Mouse (Mus musculus): ENCODE results near the gene Mrtfa. TPM values are rescaled to one million over a fixed set of nuclear protein-coding genes. Genes with fewer than 3 reads are reported as not detected.
A peak's percentile ranks its signal among the peaks of the same experiment; 100 is the strongest.

Mrtfa gene
- polyA plus RNA-seq (2011; ENCODE audit: insufficient read length, low read depth, missing spikeins): 36.6 and 38.4 TPM in 2 replicates

GRCm38 (mm10) chr15:81190630-81191178, at the start of gene Mrtfa:
Mrtfa (minus strand) TSS chr15:81190757.
- peak within 1 kb of the TSS; percentile 92 for H3K27ac ChIP-seq (ENCODE audit: insufficient read depth, low read length)
- peak within 1 kb of the TSS; percentile 97 for H3K4me3 ChIP-seq (ENCODE audit: insufficient read depth, low read length)
- H3K4me1 ChIP-seq (ENCODE audit: control insufficient read depth, insufficient read depth, low read length): peaks cover 14% of the 10 kb centered on the region
- no peak for TF ChIP-seq CTCF (IDR thresholded peaks at IDR 0.05; ENCODE audit: borderline replicate concordance, insufficient read depth, low read length)
- TF ChIP-seq POLR2A (IDR thresholded peaks at IDR 0.05; ENCODE audit: low read depth, low read length): peak; percentile 75

DNA sequence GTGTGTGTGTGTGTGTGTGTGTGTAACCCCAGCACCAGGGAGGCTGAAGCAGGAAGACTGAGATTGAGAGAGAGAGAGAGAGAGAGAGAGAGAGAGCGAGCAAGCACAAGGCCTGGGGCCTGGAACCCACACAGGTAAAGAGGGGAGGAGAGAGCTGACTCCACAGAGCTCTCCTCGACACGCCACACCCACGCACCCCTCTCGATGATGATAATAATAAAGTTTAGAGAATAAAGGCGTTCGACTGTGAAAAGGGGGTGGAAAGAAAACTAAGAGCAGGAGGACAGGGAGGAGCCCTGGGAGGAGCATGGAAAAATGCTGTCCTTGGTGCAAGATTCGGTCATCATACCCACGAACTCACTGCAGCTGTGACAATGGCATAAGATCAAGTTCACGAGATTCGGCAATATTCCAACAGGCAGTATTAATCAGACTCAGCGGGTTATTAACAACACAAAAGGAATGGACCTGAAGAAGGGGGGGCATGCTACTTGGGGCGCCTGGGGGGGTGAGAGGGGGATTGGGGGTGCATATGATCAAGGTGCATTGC, 49.3 kb upstream of the Mrtfa start:
- Histone ChIP-seq H3K4me3 (ENCODE audit: insufficient read depth, low read length) (no peak overlapping the region), H3K4me1 (ENCODE audit: control insufficient read depth, insufficient read depth, low read length) (no peaks in the 10 kb centered on the region; the same call in 1 of the 2 replicates), H3K27ac (ENCODE audit: insufficient read depth, low read length) (no peak overlapping the region)
- TF ChIP-seq POLR2A (IDR thresholded peaks at IDR 0.05; ENCODE audit: low read depth, low read length) (no peak), CTCF (IDR thresholded peaks at IDR 0.05; ENCODE audit: borderline replicate concordance, insufficient read depth, low read length) (no peak)

GRCm38 (mm10) chr15:81239261-81239660, 48.7 kb upstream of the Mrtfa start:
- Histone ChIP-seq H3K27ac (ENCODE audit: insufficient read depth, low read length) (no peak overlapping the region), H3K4me1 (ENCODE audit: control insufficient read depth, insufficient read depth, low read length) (no peaks in the 10 kb centered on the region; the same call in 1 of the 2 replicates), H3K4me3 (ENCODE audit: insufficient read depth, low read length) (no peak overlapping the region)
- TF ChIP-seq CTCF (IDR thresholded peaks at IDR 0.05; ENCODE audit: borderline replicate concordance, insufficient read depth, low read length) (peak; percentile 69), POLR2A (IDR thresholded peaks at IDR 0.05; ENCODE audit: low read depth, low read length) (no peak)

DNA sequence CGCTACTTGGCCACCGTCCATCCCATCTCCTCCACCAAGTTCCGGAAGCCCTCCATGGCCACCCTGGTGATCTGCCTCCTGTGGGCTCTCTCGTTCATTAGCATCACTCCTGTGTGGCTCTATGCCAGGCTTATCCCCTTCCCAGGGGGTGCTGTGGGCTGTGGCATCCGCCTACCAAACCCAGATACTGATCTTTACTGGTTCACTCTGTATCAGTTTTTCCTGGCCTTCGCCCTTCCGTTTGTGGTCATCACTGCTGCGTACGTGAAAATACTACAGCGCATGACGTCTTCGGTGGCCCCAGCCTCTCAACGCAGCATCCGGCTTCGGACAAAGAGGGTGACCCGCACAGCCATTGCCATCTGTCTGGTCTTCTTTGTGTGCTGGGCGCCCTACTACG, 46.9 kb upstream of the Mrtfa start:
- H3K4me1 ChIP-seq (ENCODE audit: control insufficient read depth, insufficient read depth, low read length): no peaks in the 10 kb centered on the region; the same call in 1 of the 2 replicates
- TF ChIP-seq POLR2A (IDR thresholded peaks at IDR 0.05; ENCODE audit: low read depth, low read length) (no peak), CTCF (IDR thresholded peaks at IDR 0.05; ENCODE audit: borderline replicate concordance, insufficient read depth, low read length) (no peak)
- no peak overlapping the region for H3K4me3 ChIP-seq (ENCODE audit: insufficient read depth, low read length)
- no peak overlapping the region for H3K27ac ChIP-seq (ENCODE audit: insufficient read depth, low read length)

DNA sequence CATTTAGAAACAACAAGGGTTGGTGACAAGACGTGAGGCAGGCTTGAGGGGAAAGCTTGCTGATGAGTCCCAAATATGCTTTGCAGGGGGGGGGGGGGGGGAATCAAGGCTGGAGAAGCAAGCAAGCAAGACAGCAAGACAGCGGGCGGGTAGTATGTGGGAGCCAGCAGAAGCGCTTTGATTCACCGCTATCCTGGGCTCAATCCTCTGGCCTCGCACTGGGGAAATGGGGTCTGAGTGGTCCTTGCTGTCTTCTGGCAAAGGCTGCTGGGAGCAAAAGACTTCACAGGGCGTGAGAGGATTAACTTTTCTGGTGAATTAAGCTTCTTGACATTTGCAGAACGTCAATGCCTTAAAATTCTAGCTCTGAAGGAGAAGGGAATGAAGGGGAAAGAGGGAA, 45.5 kb upstream of the Mrtfa start:
- TF ChIP-seq POLR2A (IDR thresholded peaks at IDR 0.05; ENCODE audit: low read depth, low read length): no peak
- TF ChIP-seq CTCF (IDR thresholded peaks at IDR 0.05; ENCODE audit: borderline replicate concordance, insufficient read depth, low read length): no peak
- Histone ChIP-seq H3K27ac (ENCODE audit: insufficient read depth, low read length) (no peak overlapping the region), H3K4me3 (ENCODE audit: insufficient read depth, low read length) (no peak overlapping the region), H3K4me1 (ENCODE audit: control insufficient read depth, insufficient read depth, low read length) (no peaks in the 10 kb centered on the region; the same call in 1 of the 2 replicates)

GRCm38 (mm10) chr15:81235086-81235920, 44.7 kb upstream of the Mrtfa start, which contains the start of gene Mchr1:
Mchr1 (plus strand) TSS chr15:81235499.
- no peak within 1 kb of the TSS for H3K4me3 ChIP-seq (ENCODE audit: insufficient read depth, low read length)
- TF ChIP-seq CTCF (IDR thresholded peaks at IDR 0.05; ENCODE audit: borderline replicate concordance, insufficient read depth, low read length) (no peak), POLR2A (IDR thresholded peaks at IDR 0.05; ENCODE audit: low read depth, low read length) (no peak)
- H3K27ac ChIP-seq (ENCODE audit: insufficient read depth, low read length): no peak within 1 kb of the TSS
- H3K4me1 ChIP-seq (ENCODE audit: control insufficient read depth, insufficient read depth, low read length): no peaks in the 10 kb centered on the region; the same call in 1 of the 2 replicates

- TF ChIP-seq POLR2A (IDR thresholded peaks at IDR 0.05; ENCODE audit: low read depth, low read length): no peak
- TF ChIP-seq CTCF (IDR thresholded peaks at IDR 0.05; ENCODE audit: borderline replicate concordance, insufficient read depth, low read length): no peak
- Histone ChIP-seq H3K4me1 (ENCODE audit: control insufficient read depth, insufficient read depth, low read length) (no peaks in the 10 kb centered on the region), H3K4me3 (ENCODE audit: insufficient read depth, low read length) (no peak overlapping the region), H3K27ac (ENCODE audit: insufficient read depth, low read length) (no peak overlapping the region)
These were observed 40.8 kb upstream of the Mrtfa start for GRCm38 (mm10) chr15:81231325-81231724.

DNA sequence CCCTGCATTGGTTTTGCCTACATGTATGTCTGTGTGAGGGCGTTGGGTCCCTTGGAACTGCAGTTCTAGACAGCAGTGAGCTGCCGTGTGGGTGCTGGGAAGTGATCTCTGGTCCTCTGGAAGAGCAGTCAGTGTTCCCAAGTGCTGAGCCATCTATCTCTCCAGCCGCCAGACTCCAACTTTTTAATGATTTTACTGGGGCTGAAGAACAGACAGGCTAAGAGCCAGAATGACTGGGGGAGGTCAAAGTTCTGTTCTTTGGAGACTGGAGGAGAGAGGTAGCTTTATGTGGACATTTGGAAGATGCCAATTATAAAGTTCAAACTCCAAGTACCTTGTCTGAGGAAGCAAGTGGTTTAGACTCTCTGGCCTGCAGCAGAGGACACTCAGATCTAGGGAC, 39.2 kb upstream of the Mrtfa start:
- H3K4me3 ChIP-seq (ENCODE audit: insufficient read depth, low read length): no peak overlapping the region
- no peak overlapping the region for H3K27ac ChIP-seq (ENCODE audit: insufficient read depth, low read length)
- H3K4me1 ChIP-seq (ENCODE audit: control insufficient read depth, insufficient read depth, low read length): no peaks in the 10 kb centered on the region
- TF ChIP-seq CTCF (IDR thresholded peaks at IDR 0.05; ENCODE audit: borderline replicate concordance, insufficient read depth, low read length): no peak
- no peak for TF ChIP-seq POLR2A (IDR thresholded peaks at IDR 0.05; ENCODE audit: low read depth, low read length)

DNA sequence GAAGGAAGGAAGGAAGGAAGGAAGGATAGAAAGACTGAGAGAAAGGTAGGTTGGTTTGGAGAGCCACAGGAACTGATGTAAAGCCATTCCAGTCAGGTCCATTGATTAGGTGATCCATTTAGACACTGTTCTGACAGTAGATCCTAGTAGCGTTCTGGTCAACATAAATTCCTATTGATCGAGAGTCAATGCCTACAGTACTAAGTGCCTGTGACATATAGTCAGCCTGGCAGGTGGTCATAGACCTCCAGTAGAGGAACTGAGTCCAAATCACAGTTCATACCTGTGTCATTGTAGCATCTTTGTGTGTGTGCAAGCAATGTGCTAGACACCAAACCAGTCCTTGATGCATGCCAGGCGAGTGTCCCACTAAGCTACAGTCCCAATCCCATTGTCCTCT, 37.7 kb upstream of the Mrtfa start:
- TF ChIP-seq POLR2A (IDR thresholded peaks at IDR 0.05; ENCODE audit: low read depth, low read length) (no peak), CTCF (IDR thresholded peaks at IDR 0.05; ENCODE audit: borderline replicate concordance, insufficient read depth, low read length) (no peak)
- Histone ChIP-seq H3K4me3 (ENCODE audit: insufficient read depth, low read length) (no peak overlapping the region), H3K4me1 (ENCODE audit: control insufficient read depth, insufficient read depth, low read length) (no peaks in the 10 kb centered on the region), H3K27ac (ENCODE audit: insufficient read depth, low read length) (no peak overlapping the region)

GRCm38 (mm10) chr15:81227275-81227674, 36.7 kb upstream of the Mrtfa start:
- TF ChIP-seq CTCF (IDR thresholded peaks at IDR 0.05; ENCODE audit: borderline replicate concordance, insufficient read depth, low read length) (no peak), POLR2A (IDR thresholded peaks at IDR 0.05; ENCODE audit: low read depth, low read length) (no peak)
- no peak overlapping the region for H3K27ac ChIP-seq (ENCODE audit: insufficient read depth, low read length)
- H3K4me3 ChIP-seq (ENCODE audit: insufficient read depth, low read length): no peak overlapping the region
- no peaks in the 10 kb centered on the region for H3K4me1 ChIP-seq (ENCODE audit: control insufficient read depth, insufficient read depth, low read length)

Measured in embryonic fibroblast, embryonic 13.5 days (primary cell).